Mouse (Mus musculus): ENCODE results near the gene Dnajc16.
"Not testable (repeated sequence)": the region's sequence is repeated elsewhere in the genome, so short reads cannot be mapped to it uniquely, and the experiment has no call there.

Dnajc16 gene

GRCm38 (mm10) chr4:141794152-141794535 lies 3.4 kb upstream of the Dnajc16 start:
- no peak for DNase-seq

DNA sequence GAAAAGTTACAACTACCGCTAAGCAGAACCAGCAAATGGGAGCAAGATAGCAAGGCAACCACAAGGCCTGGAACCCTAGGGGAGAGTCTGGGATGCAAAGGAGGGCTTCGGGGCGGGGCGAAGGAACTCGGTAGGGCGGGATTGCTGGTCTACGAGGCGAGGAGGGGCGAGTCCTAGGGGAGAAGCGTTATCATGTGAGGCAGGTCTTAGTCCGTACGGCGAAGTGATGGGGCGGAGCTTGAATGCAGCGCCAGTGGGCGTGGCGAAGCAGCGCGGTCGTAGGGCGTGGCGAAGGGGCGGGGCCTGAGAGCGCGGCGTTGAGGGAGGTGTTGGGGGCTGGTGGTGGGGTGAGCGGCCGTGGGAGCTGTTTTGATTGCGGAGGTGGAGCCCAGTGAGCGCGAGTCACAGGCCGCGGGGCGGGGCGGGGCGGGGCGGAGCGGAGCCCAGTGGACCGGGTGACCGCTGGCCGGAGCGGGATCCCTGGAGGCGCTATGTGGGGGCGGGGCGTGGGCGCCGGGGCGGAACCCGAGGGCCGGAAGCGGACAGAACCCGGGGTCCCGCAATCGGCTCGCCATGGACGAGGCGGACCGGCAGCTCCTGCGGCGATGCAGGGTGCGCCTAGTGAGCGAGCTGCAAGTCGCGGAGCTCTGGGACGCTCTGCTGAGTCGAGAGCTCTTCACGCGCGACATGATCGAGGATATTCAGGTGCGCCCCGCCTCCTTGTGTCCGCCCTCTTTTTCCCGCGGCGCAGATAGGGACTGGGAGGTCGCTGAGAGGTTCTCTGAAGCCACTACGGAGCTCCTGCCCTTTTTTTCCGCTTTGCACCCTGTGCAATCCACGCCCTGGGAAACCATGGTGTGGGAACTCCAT lies 2.8 kb upstream of the Dnajc16 start, which contains the start of gene Casp9:
Gene Casp9 (plus strand): TSS at position 331 of the 870 bp plus-strand sequence.
- DNase-seq, result peak; percentile 97

DNA sequence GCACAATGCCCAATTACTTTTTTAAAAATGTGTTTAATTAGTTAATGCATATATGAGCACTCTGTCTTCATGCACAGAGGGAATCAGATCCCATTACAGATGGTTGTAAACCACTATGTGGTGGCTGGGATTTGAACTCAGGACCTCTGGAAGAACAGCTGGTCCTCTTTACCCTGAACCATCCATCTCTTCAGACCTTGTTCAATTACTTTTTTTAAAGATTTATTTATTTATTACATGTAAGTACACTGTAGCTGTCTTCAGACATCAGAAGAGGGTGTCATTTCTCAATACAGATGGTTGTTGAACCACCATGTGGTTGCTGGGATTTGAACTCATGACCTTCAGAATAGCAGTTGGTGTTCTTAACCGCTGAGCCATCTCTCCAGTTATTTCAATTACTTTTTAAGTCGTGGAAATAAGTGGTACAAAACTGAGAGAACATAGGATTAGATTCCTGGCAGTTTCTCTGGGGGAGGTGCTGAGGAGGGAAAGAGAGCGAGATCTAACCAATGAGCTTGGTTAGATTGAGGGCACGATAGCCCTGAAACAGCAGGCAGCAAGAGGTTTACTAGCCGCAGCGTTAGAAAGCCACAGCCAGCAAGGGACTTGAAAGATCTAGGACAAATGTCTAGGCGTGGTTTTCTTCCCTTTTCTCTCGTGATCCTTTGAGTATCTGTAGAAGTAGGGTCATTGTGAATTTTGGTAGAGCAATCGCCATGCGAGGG lies 2.0 kb upstream of the Dnajc16 start:
- no peak for DNase-seq

DNA sequence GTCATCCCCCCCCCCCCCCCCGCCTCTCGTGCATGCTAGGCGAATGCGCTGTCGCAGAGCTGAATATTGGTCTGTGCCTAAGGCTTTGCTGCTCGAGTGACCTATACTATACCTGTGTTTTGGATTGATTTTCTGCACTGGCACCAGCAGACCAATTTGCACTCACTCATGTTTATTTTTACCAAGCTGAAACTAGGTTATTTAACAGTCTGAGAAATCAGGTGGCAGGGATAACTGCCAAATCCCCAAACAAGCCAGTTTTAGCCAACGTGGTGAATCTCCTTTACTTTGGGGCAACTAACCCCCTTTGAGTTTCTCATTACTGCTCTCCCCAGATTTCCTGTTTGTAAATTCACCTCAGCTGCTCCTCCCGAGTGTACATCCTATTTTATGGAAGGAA lies 1.2 kb upstream of the Dnajc16 start:
- no peak for DNase-seq

- DNase-seq, result no peak
Measured at GRCm38 (mm10) chr4:141791486-141791885, 755 bp upstream of the Dnajc16 start.

GRCm38 (mm10) chr4:141789564-141790218 lies 1.0 kb downstream of the Dnajc16 start:
- no peak for DNase-seq

GRCm38 (mm10) chr4:141787462-141787861 lies 3.3 kb downstream of the Dnajc16 start:
- no peak for DNase-seq

DNA sequence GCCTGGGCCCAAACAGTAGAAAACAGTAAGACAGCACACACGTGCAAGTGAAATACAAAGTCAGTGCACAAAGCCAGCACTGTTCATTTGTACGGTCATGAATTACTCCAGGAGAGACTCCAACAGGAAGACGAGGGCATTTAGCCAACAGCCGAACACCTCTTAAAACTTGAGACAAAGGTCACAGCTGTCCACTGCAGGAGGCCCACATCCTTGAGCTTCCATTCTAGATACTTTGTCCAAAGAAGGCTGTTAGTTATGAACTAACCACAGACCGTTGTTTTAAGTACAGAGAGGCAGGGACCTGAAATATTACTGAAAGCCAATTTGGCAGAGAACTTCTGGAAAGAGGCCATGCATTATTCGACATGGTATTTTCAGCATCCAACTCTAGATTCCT lies 3.7 kb downstream of the Dnajc16 start:
- DNase-seq, result no peak

- DNase-seq, result no peak
Measured at GRCm38 (mm10) chr4:141786141-141786540, 4.6 kb downstream of the Dnajc16 start.

GRCm38 (mm10) chr4:141784835-141785234 lies 5.9 kb downstream of the Dnajc16 start:
- DNase-seq, result no peak

DNA sequence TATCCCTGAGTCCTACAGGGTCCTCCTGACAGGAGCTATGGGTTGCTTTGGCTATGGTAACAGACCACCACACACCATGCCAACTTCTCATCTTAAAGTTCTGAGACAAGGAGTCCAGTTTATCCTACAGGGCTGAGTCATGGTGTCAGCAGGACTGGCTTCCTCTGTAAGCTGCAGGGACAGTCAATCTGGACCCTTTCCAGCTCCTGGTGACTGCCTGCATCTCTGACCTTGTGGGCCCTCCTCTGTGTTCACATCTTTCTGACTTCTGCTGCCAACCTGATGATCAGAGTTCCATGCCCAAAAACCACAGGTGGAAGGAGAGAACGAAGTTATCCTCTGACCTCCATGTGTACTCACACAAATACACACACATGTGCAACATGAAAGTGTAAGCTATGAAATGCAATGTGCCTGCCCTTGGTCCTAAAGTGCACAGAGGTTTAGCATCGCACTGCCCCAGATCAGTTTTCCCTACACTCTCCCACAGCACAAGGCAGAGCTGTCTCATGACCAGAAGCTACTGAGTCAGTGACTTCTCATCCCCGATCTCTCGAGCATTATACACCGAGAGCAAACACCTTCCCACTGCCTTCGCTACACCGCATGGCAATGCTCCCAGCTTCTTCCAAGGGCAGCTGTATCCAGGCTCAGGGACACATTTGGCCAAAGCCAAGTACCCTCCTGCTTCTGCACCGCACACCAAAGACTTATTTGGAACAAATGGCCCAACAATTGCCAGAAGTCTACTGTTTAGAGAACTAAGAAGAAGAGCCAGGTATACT lies 9.3 kb downstream of the Dnajc16 start:
- DNase-seq, result no peak

- no peak for DNase-seq
Measured at GRCm38 (mm10) chr4:141779828-141780227, 10.9 kb downstream of the Dnajc16 start.

GRCm38 (mm10) chr4:141773019-141773418 lies 17.7 kb downstream of the Dnajc16 start:
- DNase-seq, result not testable (repeated sequence)

- DNase-seq, result no peak
Measured at GRCm38 (mm10) chr4:141771823-141772222, 18.9 kb downstream of the Dnajc16 start.

- DNase-seq, result no peak
Measured at GRCm38 (mm10) chr4:141769501-141770160, 21.1 kb downstream of the Dnajc16 start.

DNA sequence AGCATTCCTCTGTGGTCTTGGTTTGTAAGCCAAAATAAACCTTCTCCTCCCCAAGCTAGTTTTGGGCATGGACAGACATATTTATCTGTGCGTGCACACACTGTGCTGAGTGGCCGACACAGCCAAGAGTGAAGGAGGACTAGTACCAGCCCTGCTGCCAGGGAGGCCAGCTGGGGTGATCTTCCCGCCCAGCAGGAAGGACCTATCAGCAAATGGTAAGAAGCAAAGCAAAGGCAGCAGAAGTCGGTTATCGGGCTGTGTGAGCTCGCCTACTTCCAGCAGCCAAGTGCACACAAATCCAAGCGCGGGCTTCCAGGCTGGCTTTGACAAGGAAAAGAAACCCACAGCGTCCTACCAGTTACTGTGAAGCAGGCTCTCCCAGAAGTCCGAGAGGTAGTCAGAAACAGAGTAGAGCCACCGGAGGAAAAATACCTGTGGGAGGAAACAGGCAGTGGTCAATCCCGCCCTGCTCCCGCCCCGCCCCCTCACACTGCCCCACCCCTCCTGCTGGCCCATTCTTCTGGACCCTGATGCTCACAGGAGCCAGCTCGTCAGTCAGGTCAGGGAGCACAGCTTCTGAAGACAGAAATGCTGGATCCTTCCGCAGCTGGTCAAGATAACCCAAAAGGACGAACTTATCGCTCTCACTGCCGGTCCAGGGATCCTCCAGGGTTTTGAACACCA lies 23.2 kb downstream of the Dnajc16 start:
- no peak for DNase-seq

DNA sequence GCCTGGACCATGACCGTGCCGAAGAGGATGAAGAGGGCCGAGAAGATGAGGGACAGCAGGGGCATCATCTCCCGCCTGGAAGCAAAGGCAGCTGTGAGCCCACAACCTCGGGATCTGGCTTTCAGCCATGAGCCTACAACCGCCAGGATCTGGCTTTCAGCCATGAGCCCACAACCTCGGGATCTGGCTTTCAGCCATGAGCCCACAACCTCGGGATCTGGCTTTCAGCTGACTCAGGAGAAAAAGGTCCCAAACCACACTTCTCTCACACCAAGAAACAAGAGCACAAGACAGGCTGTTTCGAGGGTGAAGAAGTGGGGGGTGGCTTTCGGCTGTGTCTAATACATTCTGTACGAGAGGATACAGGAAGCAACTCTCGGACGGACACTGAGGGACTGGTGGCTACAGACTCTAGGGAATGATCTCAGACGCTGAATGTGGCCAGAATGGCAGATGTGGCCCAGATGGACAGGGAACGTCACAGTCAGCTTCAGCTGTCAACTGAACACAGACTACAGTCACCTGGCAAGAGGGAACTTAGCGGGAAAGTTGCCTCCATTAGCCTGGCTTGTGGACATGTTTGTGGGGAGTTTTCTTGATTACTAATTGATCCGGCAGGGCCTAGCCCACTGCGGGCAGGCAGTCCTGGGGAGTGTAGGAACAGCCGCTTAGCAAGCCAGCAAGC lies 23.9 kb downstream of the Dnajc16 start:
- DNase-seq, result no peak

DNA sequence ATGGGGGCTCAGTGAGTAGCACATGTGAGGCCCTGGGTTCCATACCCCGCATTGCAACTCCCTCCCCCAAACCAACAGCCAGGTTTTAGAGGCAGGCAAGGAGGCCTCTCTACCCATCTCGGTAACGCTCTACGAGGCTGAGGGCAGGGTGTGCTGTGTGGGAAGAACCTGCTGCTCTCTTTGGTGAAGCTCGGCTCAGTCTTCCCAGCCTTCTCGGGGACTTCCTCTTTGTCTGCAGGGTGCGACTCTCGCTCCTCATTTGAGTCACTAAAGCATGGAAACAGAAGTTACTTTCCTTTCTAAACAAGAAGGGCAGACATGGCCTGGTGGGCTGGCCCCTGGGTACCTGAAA lies 24.4 kb downstream of the Dnajc16 start:
- no peak for DNase-seq

- DNase-seq, result no peak
Measured at GRCm38 (mm10) chr4:141765008-141765407, 25.7 kb downstream of the Dnajc16 start.

DNA sequence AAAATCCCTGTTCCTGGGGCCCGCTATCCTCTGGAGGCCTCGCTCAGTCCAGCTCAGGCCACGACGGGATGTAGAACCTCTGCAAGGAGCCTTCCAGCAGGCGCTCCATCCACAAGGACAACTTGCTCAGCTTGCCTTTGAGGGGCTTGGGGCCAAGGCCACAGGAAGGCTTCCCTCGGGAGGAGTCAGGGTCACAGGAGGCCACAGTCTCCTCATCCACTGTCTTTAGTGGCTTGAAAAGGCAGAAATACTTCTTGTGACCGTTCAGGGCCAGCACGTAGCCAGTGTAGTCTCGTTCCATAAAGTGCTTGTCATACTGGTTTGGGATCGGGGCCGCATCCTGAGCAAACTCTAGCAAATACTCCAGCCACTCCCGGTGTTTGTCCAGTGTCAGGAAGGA lies 27.3 kb downstream of the Dnajc16 start:
- no peak for DNase-seq

- no peak for DNase-seq
Measured at GRCm38 (mm10) chr4:141762102-141762598, 28.6 kb downstream of the Dnajc16 start.

Measured in embryo, embryonic 11 days (tissue).